Mouse (Mus musculus) cerebellum, adult 9-11 months (tissue): Measurements from ENCODE around the gene Gm20815.
"Not testable (repeated sequence)": the region's sequence is repeated elsewhere in the genome, so short reads cannot be mapped to it uniquely, and the experiment has no call there.

Experiments
- DNase-seq: peaks from one replicate; pipeline ENCODE4 v3.0.0; 2022

Gm20815 gene

GRCm38 (mm10) chrY:8835069-8835468 lies at the start of gene Gm20815:
Gene Gm20815, minus strand, starts transcription at chrY:8835169.
- DNase-seq: not testable (repeated sequence)
